25 mouse cellular contexts compared by ENCODE assay signal in genomic region chr4:29034406-29034805, GRCm38 (mm10).
"Had no signal": no experiment of that assay in that cellular context is flagged by ENCODE, and none has a peak within 500 bp of the region (broad histone marks: within the 10 kb centered on the region; RNA-seq: fewer than 3 reads in every experiment).

No protein-coding gene starts in this region.

- H3K4me2 ChIP-seq: heart, embryonic 12.5 days; heart, embryonic 15.5 days; hindbrain, embryonic 13.5 days; hindbrain, embryonic 15.5 days; kidney, embryonic 15.5 days; limb, embryonic 13.5 days; limb, embryonic 15.5 days; liver, embryonic 12.5 days had no signal

- DNase-seq: gastrocnemius, postnatal 14 days; gastrocnemius, postnatal 36 days; heart, adult 11 months; heart, postnatal 14 days; heart, postnatal 36 days; kidney, adult 11 months; kidney, adult 2 months; kidney, adult 9 months; kidney, postnatal 14 days; kidney, postnatal 36 days; layer of hippocampus, adult 9-11 months; layer of hippocampus, postnatal 36 days; left cerebral cortex, postnatal 4 days had no signal

- H3K4me3 ChIP-seq: heart, embryonic 12.5 days; heart, embryonic 15.5 days; hindbrain, embryonic 13.5 days; hindbrain, embryonic 15.5 days; kidney, embryonic 15.5 days; limb, embryonic 13.5 days; limb, embryonic 15.5 days; liver, embryonic 12.5 days had no signal

- H3K27me3 ChIP-seq: heart, embryonic 12.5 days; heart, embryonic 15.5 days; hindbrain, embryonic 13.5 days; hindbrain, embryonic 15.5 days; kidney, embryonic 15.5 days; limb, embryonic 13.5 days; limb, embryonic 15.5 days; liver, embryonic 12.5 days had no signal

- H3K4me1 ChIP-seq: hindbrain, embryonic 13.5 days; hindbrain, embryonic 15.5 days; kidney, embryonic 15.5 days; limb, embryonic 13.5 days; limb, embryonic 15.5 days; liver, embryonic 12.5 days had no signal

- H3K36me3 ChIP-seq: heart, embryonic 12.5 days; heart, embryonic 15.5 days; hindbrain, embryonic 13.5 days; hindbrain, embryonic 15.5 days; kidney, embryonic 15.5 days; limb, embryonic 13.5 days; limb, embryonic 15.5 days; liver, embryonic 12.5 days had no signal

- ATAC-seq: hindbrain, postnatal 0 days; intestine, embryonic 16.5 days; liver, embryonic 12.5 days had no signal

- H3K9ac ChIP-seq: heart, embryonic 12.5 days; heart, embryonic 15.5 days; hindbrain, embryonic 13.5 days; hindbrain, embryonic 15.5 days; kidney, embryonic 15.5 days; limb, embryonic 13.5 days; limb, embryonic 15.5 days; liver, embryonic 12.5 days; liver, embryonic 14.5 days had no signal

- H3K9me3 ChIP-seq: heart, embryonic 12.5 days; heart, embryonic 15.5 days; hindbrain, embryonic 13.5 days; hindbrain, embryonic 15.5 days; kidney, embryonic 15.5 days; limb, embryonic 15.5 days; liver, embryonic 12.5 days had no signal

- H3K27ac ChIP-seq: heart, embryonic 15.5 days; hindbrain, embryonic 13.5 days; hindbrain, embryonic 15.5 days; hindbrain, postnatal 0 days; kidney, embryonic 15.5 days; kidney, postnatal 0 days; limb, embryonic 13.5 days; limb, embryonic 15.5 days; liver, embryonic 12.5 days; liver, embryonic 14.5 days had no signal
